Mouse (Mus musculus) cerebellum, postnatal 10 days (tissue): ENCODE results near the gene Cend1.
"Not testable (repeated sequence)": the region's sequence is repeated elsewhere in the genome, so short reads cannot be mapped to it uniquely, and the experiment has no call there.

ENCODE experiments used
- DNase-seq, 2 experiments: peaks; one replicate each; pipeline ENCODE4 v3.0.0; 2021; ENCODE audit warnings: mixed read lengths in 2 of 2

Gene Cend1

GRCm38 (mm10) chr7:141464603-141465201 is 35.4 kb upstream of the Cend1 start:
- DNase-seq: peak; percentile 23 to 26

- peak in 1 of 2 experiments; percentile 37 for DNase-seq
Measured at GRCm38 (mm10) chr7:141463824-141464602, 34.7 kb upstream of the Cend1 start.

GRCm38 (mm10) chr7:141462333-141462821 is 33.1 kb upstream of the Cend1 start:
- DNase-seq: peak in 1 of 2 experiments; percentile 48

- peak in 1 of 2 experiments; percentile 27 for DNase-seq
Measured at GRCm38 (mm10) chr7:141461521-141462332, 32.4 kb upstream of the Cend1 start.

- DNase-seq: peak in 1 of 2 experiments; percentile 26
Measured at GRCm38 (mm10) chr7:141460391-141461113, 31.3 kb upstream of the Cend1 start, which contains the start of gene Cracr2b. TSS of gene Cracr2b (plus strand) at chr7:141461094.

GRCm38 (mm10) chr7:141460001-141460390 is 30.7 kb upstream of the Cend1 start:
- no peak for DNase-seq

GRCm38 (mm10) chr7:141459301-141459711 is 30.0 kb upstream of the Cend1 start:
- peak; percentile 71 to 73 for DNase-seq

GRCm38 (mm10) chr7:141458661-141459060 is 29.4 kb upstream of the Cend1 start:
- peak in 1 of 2 experiments; percentile 22 for DNase-seq

GRCm38 (mm10) chr7:141457986-141458660 is 28.8 kb upstream of the Cend1 start:
- peak; percentile 63 to 72 for DNase-seq

- DNase-seq: no peak
Measured at GRCm38 (mm10) chr7:141457236-141457635, 27.9 kb upstream of the Cend1 start.

- no peak for DNase-seq
Measured at GRCm38 (mm10) chr7:141456739-141457138, 27.4 kb upstream of the Cend1 start.

GRCm38 (mm10) chr7:141455610-141456314 is 26.5 kb upstream of the Cend1 start:
- DNase-seq: peak; percentile 69 to 72

- peak; percentile 96 to 97 for DNase-seq
Measured at GRCm38 (mm10) chr7:141454967-141455551, 25.8 kb upstream of the Cend1 start, which contains the start of gene Pnpla2. TSS of gene Pnpla2 (plus strand) at chr7:141455198.

GRCm38 (mm10) chr7:141453636-141454035 is 24.3 kb upstream of the Cend1 start:
- DNase-seq: no peak

- peak in 1 of 2 experiments; percentile 11 for DNase-seq
Measured at GRCm38 (mm10) chr7:141451928-141452327, 22.6 kb upstream of the Cend1 start.

- peak; percentile 96 to 97 for DNase-seq
Measured at GRCm38 (mm10) chr7:141447110-141447991, 18.1 kb upstream of the Cend1 start, which contains the start of gene Rplp2. TSS of gene Rplp2 (plus strand) at chr7:141447370.

GRCm38 (mm10) chr7:141446374-141446773 is 17.1 kb upstream of the Cend1 start:
- not testable (repeated sequence) for DNase-seq

- DNase-seq: peak; percentile 43 to 57
Measured at GRCm38 (mm10) chr7:141443828-141444237, 14.5 kb upstream of the Cend1 start, which contains the start of gene Pidd1. TSS of gene Pidd1 (minus strand) at chr7:141444025.
